Mouse (Mus musculus): ENCODE measurements around the gene Akap1.

GRCm38 (mm10) chr11:88782531-88782930 is 81.9 kb downstream of the Akap1 start:
- TF ChIP-seq E2F4 (IDR thresholded peaks at IDR 0.05; ENCODE audit: insufficient read depth) (no peak), MAX (IDR thresholded peaks at IDR 0.05; ENCODE audit: low read depth) (no peak), POLR2A (IDR thresholded peaks at IDR 0.05; ENCODE audit: insufficient read length, low read depth) (no peak), POLR2AphosphoS2 (IDR thresholded peaks at IDR 0.05; ENCODE audit: insufficient read length, low read depth) (no peak), CEBPB (IDR thresholded peaks at IDR 0.05; ENCODE audit: insufficient read depth, poor library complexity, severe bottlenecking) (no peak), USF1 (IDR thresholded peaks at IDR 0.05; ENCODE audit: low read depth) (no peak), TCF12 (IDR thresholded peaks at IDR 0.05; ENCODE audit: insufficient read depth, poor library complexity, severe bottlenecking) (no peak)

Measured in myocyte (in vitro differentiated cells).